Mouse (Mus musculus) cortical plate, adult 2 months (tissue): Measurements from ENCODE around the gene Syne1.

Experiments used
- CTCF ChIP-seq: fragments of 200-500 bp; IDR thresholded peaks from 2 replicates; pipeline ENCODE4 v1.5.1; 2011; ENCODE audit warnings: mild to moderate bottlenecking, control low read depth, low read length; ENCODE audit not compliant: insufficient read depth; ENCODE audit errors: extremely low read depth
- POLR2A ChIP-seq: fragments of 200-500 bp; IDR thresholded peaks from 2 replicates; pipeline ENCODE4 v1.6.1; 2011; ENCODE audit warnings: mild to moderate bottlenecking, low read length, control low read depth; ENCODE audit not compliant: insufficient read depth; ENCODE audit errors: extremely low read depth

- TF ChIP-seq POLR2A, result no peak
- TF ChIP-seq CTCF, result no peak
Measured at GRCm38 (mm10) chr10:5025906-5026305, 525.4 kb downstream of the Syne1 start.
